Mouse (Mus musculus): ENCODE measurements at regions not wholly inside any gene's neighbourhood (a gene's known extent, or its start where the extent isn't known, plus 50 kb on each side); places are given as distances from the start of the nearest gene placed in this dataset.
"Not testable (repeated sequence)": the region's sequence is repeated elsewhere in the genome, so short reads cannot be mapped to it uniquely, and the experiment has no call there.

GRCm38 (mm10) chr3:130818467-130819030, 88.4 kb upstream of the Rpl34 start:
- DNase-seq = peak; percentile 71

- DNase-seq = no peak
These were observed 79.8 kb upstream of the Rpl34 start for GRCm38 (mm10) chr3:130809696-130810665.

GRCm38 (mm10) chr3:130805345-130805744, 75.1 kb upstream of the Rpl34 start:
- DNase-seq = no peak

GRCm38 (mm10) chr3:130804327-130804662, 74.1 kb upstream of the Rpl34 start:
- no peak for DNase-seq

GRCm38 (mm10) chr3:130803591-130804326, 73.6 kb upstream of the Rpl34 start:
- DNase-seq = no peak

GRCm38 (mm10) chr3:130800016-130800415, 69.8 kb upstream of the Rpl34 start:
- DNase-seq = no peak

GRCm38 (mm10) chr3:130797956-130798355, 67.8 kb upstream of the Rpl34 start:
- DNase-seq = not testable (repeated sequence)

GRCm38 (mm10) chr3:130796531-130796930, 66.3 kb upstream of the Rpl34 start:
- DNase-seq = no peak

- no peak for DNase-seq
These were observed 65.2 kb upstream of the Rpl34 start for GRCm38 (mm10) chr3:130795396-130795795.

GRCm38 (mm10) chr3:130794142-130794925, 64.1 kb upstream of the Rpl34 start:
- no peak for DNase-seq

- no peak for DNase-seq
These were observed 50.6 kb upstream of the Rpl34 start for GRCm38 (mm10) chr3:130780706-130781240.
